ENCODE assay signal across 15 mouse cellular contexts in the genomic region with DNA sequence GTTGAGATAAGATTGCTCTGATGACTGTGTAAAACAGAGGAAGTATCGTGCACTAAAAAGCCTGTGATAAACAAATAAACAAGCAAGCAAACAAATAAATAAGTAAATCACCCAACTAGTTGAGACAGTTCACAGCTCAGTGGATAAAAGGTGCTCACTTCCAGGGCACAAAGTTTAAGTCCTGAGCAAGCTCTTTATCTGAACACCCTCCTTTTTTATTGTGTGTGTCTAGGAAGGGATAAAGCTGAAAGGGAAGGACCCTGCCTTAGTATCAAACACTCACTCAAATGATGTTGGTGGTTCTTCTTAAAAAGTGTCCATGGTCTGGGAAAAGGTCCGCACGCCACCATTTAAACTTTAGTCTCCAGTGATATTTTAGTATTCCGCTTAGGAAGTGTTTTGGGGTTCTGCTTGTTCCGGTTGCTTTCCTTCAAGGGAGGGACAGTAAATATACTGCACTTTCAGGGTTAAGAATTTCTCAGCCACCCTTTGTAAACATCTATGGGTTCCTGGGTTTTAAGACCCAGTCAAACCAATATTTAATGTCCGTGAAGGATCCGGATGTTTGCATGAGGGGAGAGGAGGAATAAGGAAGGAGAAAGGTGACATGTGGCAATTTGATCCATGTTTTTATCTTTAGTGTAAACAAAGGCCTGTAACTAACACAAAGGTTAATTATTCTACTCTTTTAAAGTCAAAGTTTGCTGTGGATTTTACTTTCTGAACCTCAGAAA.
"Had no signal": no experiment of that assay in that cellular context is flagged by ENCODE, and none has a peak within 500 bp of the region (broad histone marks: within the 10 kb centered on the region; RNA-seq: fewer than 3 reads in every experiment).

No protein-coding gene starts in this region.

- H3K27me3 ChIP-seq: liver, embryonic 15.5 days; neural tube, embryonic 15.5 days had no signal

- H3K36me3 ChIP-seq: limb, embryonic 10.5 days; liver, embryonic 15.5 days; midbrain, embryonic 10.5 days; neural tube, embryonic 15.5 days had no signal

- H3K4me2 ChIP-seq: liver, embryonic 11.5 days; liver, embryonic 15.5 days; neural tube, embryonic 15.5 days had no signal

- H3K9me3 ChIP-seq: limb, embryonic 10.5 days; liver, embryonic 15.5 days; midbrain, embryonic 10.5 days; neural tube, embryonic 15.5 days had no signal

- H3K4me1 ChIP-seq: liver, embryonic 15.5 days; neural tube, embryonic 15.5 days had no signal

- DNase-seq: kidney, adult 2 months; lung, adult 2 months; lung, postnatal 36 days; midbrain, embryonic 14.5 days; thymus, postnatal 36 days had no signal

- H3K9ac ChIP-seq: liver, embryonic 15.5 days; neural tube, embryonic 15.5 days had no signal

- H3K27ac ChIP-seq: left cerebral cortex, adult 2 months; limb, embryonic 10.5 days; liver, embryonic 15.5 days; midbrain, embryonic 10.5 days; neural tube, embryonic 15.5 days had no signal

- ATAC-seq: hindbrain, embryonic 16.5 days; inflammation-experienced regulatory T-cells, adult 6 months; lung, postnatal 0 days had no signal

- H3K4me3 ChIP-seq: left cerebral cortex, adult 2 months; limb, embryonic 10.5 days; liver, embryonic 15.5 days; midbrain, embryonic 10.5 days; myocyte; neural tube, embryonic 15.5 days had no signal
